Mouse (Mus musculus) Patski (cell line): Measurements from ENCODE around the gene Psmc2. TPM values are rescaled to one million over a fixed set of nuclear protein-coding genes. Genes with fewer than 3 reads are reported as not detected.

Experiments used
- ATAC-seq: fragments of 100-300 bp; one replicate; pipeline ENCODE4 v1.8.0; 2021
- CTCF ChIA-PET: fragments of 350-600 bp; sonication (Branson Sonifier 250); formaldehyde crosslinking; loops from one replicate; lab custom pipeline; 2022; ENCODE audit warnings: inconsistent platforms; lab: Charles Lee
- POLR2A ChIA-PET: fragments of 350-600 bp; sonication (Branson Sonifier 250); formaldehyde crosslinking; loops from one replicate; lab custom pipeline; 2022; ENCODE audit warnings: antibody characterized with exemption, inconsistent platforms; lab: Charles Lee
- DNase-seq: peaks from one replicate; pipeline ENCODE4 v3.0.0-alpha.2; 2011; ENCODE audit warnings: low read depth, low spot score
- H3K27me3 ChIP-seq: fragments of 371-371 bp; one replicate; pipeline ENCODE4 v1.5.1; 2021
- CTCF ChIP-seq: fragments of 100-300 bp; IDR thresholded peaks from one replicate; pipeline ENCODE4 v1.5.1; 2021
- in situ Hi-C: fragments of 300-500 bp; cut with MboI; formaldehyde crosslinking; loops from 3 replicates; pipeline ENCODE4 v1.11.1; 2018; ENCODE audit warnings: low pct_unique_long_range_greater_than_20kb, mixed read lengths
- polyA plus RNA-seq: library from polyadenylated mRNA; unstranded; gene quantifications from one replicate; pipeline ENCODE4 v1.2.3, GENCODE M21; 2021

Psmc2 gene
- polyA plus RNA-seq, 1 experiment from 2014 or later = 173 TPM

DNA sequence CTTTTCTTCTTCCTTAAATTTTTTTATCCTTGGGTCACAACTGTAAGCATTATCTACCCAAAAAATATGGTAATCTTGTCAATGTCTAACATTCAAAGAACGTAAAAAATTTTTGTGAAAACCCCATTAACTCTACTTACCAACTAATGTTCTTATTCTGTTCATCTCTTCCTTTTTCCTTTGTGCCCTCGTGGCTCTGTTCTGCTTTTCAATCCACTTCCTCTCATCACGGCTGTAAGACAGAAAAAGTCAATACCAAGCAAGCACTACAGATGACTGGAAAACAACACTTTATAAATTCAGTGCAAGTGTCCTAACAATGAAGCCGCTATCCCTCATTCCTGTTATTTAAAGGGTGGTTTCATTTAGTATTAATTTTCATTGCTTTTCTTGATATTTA, 16.6 kb upstream of the Psmc2 start:
- DNase-seq (no peak), ATAC-seq (no peak)
- ChIA-PET CTCF (no interaction called here), POLR2A (no interaction called here)
- no peak for TF ChIP-seq CTCF
- no peaks in the 10 kb centered on the region for H3K27me3 ChIP-seq
- in situ Hi-C loops = no loop called here

DNA sequence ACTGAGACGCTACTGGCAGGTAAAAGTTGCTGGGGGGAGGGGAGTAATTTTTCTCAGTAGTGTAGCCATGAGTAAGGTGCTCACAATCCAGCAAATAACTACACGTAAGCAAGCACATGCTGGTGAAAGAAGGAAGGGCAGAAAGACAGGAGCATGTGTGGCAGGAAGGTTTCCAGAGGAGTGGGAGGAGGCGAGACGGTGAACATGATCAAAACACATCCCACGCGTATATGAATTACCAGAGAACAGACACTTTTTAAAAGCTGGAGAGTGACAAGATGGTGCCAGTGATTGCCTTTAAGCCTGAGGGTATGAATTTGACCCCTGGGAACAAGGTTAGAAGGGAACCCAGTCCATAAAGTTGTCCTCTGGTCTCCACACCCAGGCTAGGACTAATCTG, 15.2 kb upstream of the Psmc2 start:
- no peak for ATAC-seq
- no peak for DNase-seq
- CTCF ChIA-PET = no interaction called here
- no peak for TF ChIP-seq CTCF
- no peaks in the 10 kb centered on the region for H3K27me3 ChIP-seq
- in situ Hi-C loops = no loop called here
- POLR2A ChIA-PET = no interaction called here

GRCm38 (mm10) chr5:21776491-21776890, 8.6 kb upstream of the Psmc2 start:
- TF ChIP-seq CTCF = no peak
- ChIA-PET CTCF (no interaction called here), POLR2A (no interaction called here)
- ATAC-seq (no peak), DNase-seq (no peak)
- H3K27me3 ChIP-seq = no peaks in the 10 kb centered on the region
- in situ Hi-C loops = no loop called here

DNA sequence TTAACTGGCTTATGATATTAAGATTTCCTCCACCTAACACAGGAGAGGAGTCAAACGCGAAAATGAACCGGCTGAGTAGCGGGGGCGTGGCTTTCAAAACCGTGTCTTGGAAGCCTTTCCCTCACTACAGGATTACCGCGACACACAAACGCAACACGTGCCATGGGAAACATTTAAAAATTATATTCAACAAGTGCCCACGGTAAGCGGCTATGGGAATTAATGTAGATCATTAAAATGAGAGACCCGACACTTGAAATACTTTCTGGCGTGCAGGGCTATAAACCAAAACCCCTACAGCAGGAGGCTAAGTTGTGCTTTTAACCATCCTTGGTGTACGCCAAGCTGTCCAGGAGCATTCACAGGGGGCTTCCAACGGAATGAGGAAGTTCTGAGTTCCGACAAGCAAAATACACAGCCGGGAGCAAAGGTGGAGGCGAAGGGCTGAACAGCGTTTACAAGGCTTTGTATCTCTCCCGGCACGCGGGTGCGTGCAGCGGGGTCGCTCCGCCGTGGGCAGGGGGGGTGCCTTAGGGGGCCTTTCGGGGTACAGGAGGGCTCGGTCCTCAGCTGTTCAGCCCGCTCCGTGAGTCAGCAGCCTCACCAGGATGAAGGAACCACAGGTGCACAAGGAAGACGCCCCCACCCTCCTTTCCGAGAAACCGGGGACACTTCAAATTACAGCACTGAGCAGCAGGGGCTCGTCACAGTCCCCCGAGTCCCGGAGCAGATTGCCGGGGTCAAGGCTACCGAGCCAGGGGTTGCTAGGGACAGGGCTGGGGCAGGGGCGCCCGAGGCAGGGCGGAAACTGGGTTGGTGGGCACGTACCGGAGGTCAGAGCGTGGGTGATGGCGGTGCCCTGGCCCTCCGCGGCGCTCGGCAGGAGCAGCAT, 676 bp upstream of the Psmc2 start:
- no peak for DNase-seq
- ChIA-PET POLR2A (interaction anchor here (1.2 kb wide), 1 partner anchor 83 kb away, joined by 3 read pairs; the partner anchor contains the start of gene Napepld), CTCF (interaction anchor here (1.3 to 1.7 kb wide), 2 partner anchors 11 to 40 kb away, joined by 3 to 4 read pairs; no protein-coding TSS in a partner anchor)
- in situ Hi-C loops = no loop called here
- peak; percentile 10 for ATAC-seq
- no peaks in the 10 kb centered on the region for H3K27me3 ChIP-seq
- no peak for TF ChIP-seq CTCF

DNA sequence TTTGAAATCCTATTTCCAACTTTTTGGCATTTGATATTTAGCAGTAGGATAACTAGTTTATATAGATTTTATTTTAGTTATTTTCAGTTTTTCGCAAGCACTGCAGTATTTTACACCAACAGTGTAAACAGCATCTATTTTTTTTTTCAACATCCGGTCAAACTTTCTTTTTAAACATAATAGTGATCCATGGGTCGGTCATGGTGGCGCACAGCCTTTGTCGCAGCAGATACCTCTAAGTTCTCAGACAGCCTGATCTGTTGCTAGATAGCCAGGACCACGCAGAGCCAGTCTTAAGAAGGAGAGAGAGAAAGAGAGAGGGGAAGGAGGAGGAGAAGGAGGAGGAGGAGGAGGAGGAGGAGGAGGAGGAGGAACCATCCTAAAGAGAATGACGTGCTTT, 693 bp downstream of the Psmc2 start:
- CTCF ChIA-PET = interaction anchor here (1.1 kb wide), 1 partner anchor 12 kb away, joined by 3 read pairs; no protein-coding TSS in a partner anchor

GRCm38 (mm10) chr5:21786258-21787185, 1.4 kb downstream of the Psmc2 start:
- ATAC-seq (peak; percentile 88), DNase-seq (peak; percentile 73)
- ChIA-PET CTCF (interaction anchor here (1.1 kb wide), 1 partner anchor 13 kb away, joined by 3 read pairs; no protein-coding TSS in a partner anchor), POLR2A (no interaction called here)
- H3K27me3 ChIP-seq = no peaks in the 10 kb centered on the region
- in situ Hi-C loops = no loop called here
- TF ChIP-seq CTCF = no peak

More for the DNA sequence above, 693 bp downstream of the Psmc2 start:
- in situ Hi-C loops = no loop called here
- DNase-seq (no peak), ATAC-seq (no peak)
- H3K27me3 ChIP-seq = no peaks in the 10 kb centered on the region
- no peak for TF ChIP-seq CTCF
- POLR2A ChIA-PET = interaction anchor here (0.7 to 1.2 kb wide), 3 partner anchors 19 to 84 kb away, joined by 3 read pairs; partner anchors contain the start of gene Napepld

DNA sequence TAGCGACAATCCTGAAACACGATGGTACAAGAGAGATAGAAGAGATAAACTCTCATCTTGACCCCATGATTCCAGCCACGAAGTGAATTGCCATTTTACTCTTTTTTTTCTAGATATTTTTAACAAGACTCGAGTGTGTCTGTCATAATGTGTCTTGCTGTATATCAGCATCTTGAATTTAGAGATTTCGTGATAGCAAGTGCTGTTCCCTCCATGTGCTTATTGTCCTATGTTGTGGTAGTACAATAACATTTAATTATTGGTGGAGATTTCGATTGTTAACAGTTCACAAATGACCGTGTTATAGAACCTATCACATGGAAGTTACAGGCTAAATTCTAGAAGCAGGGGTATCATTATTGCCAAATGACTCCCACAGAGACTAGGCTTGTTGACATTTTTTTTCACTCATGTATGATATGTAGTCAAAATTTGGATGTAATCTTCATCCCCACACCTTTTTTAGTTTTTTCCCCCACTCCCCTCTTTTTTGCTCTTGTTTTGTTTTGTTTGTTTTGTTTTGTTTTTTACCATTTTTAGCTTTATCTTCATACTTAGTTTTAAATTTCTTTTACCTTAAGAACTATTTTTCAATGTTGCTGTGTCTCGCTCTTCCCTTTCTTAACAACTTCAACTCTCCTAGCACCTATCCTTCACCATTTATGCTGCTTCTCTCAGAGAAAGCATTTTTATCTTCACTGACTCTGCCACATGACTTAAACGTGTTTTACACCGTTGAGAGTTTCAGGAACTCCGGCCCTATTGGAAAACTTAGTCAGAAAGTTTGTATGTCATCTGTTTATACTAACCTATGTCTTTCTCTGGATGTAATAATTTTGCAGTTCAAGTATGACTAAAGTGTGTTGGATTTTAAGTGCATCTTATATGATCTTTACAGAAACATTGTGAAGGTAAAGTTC, 2.4 kb downstream of the Psmc2 start:
- DNase-seq (no peak), ATAC-seq (no peak)
- POLR2A ChIA-PET = no interaction called here

DNA sequence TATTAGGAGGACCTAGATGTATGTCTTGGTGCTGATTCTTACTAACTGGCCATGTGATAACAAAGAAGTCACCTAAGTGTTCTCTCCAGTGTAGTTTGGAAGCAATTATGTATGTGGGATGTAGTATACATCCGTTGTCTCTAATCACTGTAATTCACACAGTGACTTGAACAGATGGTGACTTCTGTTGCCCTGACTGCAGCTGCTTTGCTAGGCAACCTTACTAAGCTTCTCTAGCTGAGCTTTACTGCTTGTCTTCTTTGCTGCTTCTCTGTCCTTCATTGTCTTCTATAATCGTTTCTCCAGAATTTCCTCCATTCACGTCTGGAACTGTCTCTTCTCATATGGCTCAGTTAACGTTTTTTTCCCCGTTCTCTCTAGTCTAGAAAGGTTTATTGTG, 4.0 kb downstream of the Psmc2 start:
- in situ Hi-C loops = no loop called here
- TF ChIP-seq CTCF = no peak

More for the DNA sequence above, 2.4 kb downstream of the Psmc2 start:
- CTCF ChIA-PET = no interaction called here
- in situ Hi-C loops = no loop called here
- no peak for TF ChIP-seq CTCF
- H3K27me3 ChIP-seq = no peaks in the 10 kb centered on the region

DNA sequence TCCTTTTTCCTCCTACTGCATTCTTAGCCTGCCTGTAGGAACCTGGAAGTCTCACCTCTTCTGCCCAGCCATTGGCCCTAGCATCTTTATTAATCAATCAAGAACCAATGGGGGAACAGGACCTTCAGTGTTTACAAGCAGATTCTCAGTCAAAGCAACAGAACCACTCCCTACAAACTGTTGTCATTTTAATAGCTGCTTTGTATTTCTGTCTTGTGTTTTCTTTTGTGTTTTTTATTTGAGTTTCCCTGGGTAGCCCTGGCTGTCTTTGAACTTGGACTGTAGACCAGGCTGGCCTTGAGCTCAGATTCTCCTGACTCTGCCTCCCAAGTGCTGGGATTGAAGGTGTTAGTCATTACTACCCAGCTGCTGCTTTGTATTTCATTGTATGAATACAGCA, 7.1 kb downstream of the Psmc2 start:
- no peak for TF ChIP-seq CTCF
- no peaks in the 10 kb centered on the region for H3K27me3 ChIP-seq
- no peak for DNase-seq
- in situ Hi-C loops = no loop called here
- no peak for ATAC-seq
- POLR2A ChIA-PET = no interaction called here
- CTCF ChIA-PET = no interaction called here

More for the DNA sequence above, 4.0 kb downstream of the Psmc2 start:
- ChIA-PET CTCF (interaction anchor here (1.1 to 1.4 kb wide), 2 partner anchors 11 to 18 kb away, joined by 3 read pairs; no protein-coding TSS in a partner anchor), POLR2A (no interaction called here)
- no peak for ATAC-seq
- DNase-seq = no peak
- no peaks in the 10 kb centered on the region for H3K27me3 ChIP-seq
